Mouse (Mus musculus) embryo, embryonic 9.5 days (tissue): ENCODE measurements around the gene Krt42.
"Not testable (repeated sequence)": the region's sequence is repeated elsewhere in the genome, so short reads cannot be mapped to it uniquely, and the experiment has no call there.

Experiments used
- DNase-seq: peaks from one replicate; pipeline ENCODE4 v3.0.0-alpha.2; 2017; ENCODE audit errors: extremely low spot score

Gene Krt42

DNA sequence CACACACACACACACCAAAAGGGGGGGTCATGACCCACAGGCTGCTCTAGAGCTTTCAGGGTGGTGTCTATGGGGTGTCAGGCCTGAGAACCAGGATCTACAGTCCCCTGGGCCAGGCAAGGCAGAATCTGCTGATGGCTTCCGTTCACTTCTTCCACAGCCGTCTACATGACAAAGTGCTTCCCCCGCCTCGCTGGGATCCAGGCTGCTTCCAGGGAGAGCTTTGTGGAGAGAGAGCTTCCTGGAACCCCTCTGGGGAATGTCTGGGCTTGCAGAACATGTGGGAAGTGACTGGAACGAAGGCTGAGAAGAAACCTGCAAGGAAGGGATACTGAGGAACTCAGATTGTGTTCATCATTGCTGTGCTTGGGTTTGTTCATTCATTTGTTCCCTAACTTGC lies 9.1 kb upstream of the Krt42 start:
- DNase-seq, result no peak

DNA sequence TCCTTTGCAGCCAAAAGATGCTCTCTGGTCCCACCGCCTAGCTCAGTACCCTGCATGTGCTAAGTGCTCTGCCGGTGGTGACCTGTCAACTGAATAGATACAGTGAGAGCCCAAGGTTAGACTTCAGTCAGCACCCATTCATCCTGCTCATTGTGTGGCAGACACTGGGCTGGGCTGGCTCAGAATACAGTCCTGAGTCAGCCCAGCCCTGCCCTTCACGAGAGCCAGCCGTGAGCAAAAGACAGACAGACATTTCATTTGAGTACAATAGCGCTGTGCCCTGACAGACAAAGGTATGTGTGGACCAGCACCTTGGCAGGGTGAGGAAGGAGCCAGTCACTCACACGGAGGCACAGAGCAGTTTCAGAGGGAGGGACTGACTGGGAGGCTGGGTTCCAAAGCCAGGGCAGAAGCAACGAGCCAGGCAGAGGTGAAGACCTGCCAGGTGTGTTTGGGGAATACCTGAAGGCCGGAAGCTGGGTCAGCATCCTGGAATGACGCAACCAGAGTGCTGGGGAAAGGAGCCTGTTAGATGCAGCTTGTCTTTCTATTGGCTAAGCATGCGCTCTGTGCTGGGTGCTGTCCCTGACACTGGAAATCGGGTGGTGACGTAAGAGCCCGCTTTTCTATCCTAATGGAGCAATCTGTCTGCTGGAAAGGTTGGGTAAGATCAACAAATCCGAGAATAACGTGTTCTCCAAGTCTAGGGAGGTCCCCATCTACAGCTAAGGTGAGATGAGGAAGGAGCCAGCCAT lies 8.2 kb upstream of the Krt42 start:
- DNase-seq, result no peak

DNA sequence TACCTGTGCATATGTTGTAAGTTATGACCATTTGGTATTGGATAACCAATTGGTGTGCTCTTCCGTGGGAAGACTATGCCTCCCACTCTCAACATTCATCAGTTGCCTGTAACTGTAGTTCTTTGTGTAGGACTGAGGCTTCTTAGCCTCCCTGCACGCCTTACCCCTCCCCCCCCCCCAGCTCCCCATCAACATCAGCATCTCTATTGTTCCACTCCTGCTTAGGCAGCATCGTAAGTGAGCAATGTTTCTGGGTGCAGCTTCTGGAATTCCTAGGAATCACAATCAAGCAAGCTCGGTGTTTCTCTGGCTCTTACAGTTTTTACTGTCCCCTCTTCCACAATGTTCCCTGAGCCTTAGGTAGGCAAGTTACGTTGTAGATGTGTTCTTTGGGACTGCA lies 5.8 kb upstream of the Krt42 start:
- no peak for DNase-seq

DNA sequence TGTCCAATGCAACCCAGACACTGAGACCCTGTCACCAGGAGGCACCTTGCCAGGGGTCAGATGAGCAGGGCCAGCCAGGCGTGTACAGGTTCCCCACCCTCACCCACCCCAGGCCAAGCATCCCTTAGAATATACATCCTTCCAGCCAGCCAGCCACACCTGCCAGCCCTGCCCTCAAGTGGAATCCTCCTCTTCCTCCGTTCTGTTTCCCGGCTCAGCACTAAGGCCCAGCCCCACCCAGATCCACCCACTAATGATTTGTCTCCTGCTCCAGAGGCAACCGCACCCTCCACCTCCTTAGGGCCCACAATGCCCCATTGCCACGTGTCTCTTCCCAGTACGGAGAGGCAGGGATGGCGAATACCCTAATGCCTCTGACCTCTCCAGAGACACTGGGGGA lies 5.0 kb upstream of the Krt42 start:
- no peak for DNase-seq

DNA sequence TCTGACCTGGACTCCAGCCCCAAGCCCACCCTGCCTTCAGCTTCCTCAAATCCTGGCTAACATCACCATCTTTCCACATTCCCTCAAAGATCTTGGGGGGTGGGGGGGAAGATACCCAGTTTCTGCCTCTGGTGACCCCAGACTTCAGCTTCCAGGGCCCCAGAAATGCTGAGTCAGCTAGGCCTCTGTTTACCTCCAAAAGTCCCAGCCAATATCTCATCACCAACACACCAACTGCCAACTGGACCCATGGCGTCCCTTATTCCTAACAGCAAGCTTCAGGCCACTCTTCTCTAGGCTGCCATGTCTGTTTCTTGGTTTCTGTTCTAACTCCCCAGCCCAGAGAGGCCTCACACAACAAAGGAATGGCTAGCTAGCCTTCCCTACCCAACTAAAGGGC lies 2.2 kb upstream of the Krt42 start:
- no peak for DNase-seq

DNA sequence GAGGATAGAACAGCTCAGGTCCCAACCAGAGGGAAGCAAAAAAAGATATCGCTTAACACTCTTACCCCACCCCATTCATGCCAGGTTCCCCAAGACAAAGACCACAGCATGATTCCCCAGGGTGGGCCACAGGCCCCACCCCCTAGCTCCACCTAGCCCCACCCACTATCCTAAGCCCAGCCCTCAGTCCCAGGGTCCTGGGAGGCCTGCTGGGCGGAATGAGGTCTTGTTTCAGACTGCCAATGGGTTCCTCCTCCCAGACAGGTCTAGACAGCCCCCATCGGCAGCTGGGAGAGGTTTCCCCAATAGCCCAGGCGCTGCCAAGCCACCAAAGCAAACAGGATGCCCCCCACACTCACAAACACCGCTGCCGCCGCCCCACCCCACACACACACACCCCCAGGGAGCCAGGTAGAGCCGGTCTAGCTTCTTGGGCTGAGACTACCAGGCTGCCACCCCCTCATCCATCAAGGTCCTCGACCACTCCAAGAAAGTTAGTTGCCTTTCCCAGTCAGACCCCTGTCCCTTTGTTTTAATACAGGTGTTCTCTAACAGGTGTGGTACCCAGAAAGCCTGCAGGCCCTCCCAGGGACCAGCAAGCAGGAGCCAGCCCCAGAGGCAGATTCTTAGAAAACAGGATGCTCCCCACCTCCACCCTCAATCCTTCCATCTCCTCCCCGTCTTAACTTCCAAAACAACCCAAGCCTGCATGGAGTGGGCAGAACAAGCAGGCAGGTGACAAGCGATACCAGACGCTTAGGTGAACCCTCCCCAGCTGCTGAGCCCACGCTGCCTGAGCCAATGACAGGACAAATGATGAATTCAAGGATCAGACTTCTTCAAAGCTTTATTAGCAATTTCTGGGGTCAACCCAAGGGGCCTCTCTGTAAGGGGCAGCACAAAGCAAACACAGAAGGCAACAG lies 7.4 kb downstream of the Krt42 start:
- DNase-seq, result no peak

DNA sequence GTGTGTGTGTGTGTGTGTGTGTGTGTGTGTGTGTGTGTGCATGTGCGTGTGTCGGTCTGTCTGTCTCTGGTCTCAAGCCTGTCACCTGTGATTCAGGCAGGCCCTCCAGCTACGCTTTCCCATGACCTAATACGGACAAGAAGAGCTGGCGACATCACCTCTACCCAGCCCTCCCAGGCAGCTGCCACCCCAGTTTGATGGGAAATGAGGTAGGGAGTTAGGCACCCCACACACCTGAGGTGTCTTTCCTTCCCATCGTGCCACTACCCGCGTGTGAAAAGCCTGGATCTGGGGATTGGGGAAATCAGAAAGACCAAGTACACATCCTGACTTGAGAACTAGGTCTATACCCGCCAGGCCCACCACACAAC lies 8.5 kb downstream of the Krt42 start:
- DNase-seq, result no peak

DNA sequence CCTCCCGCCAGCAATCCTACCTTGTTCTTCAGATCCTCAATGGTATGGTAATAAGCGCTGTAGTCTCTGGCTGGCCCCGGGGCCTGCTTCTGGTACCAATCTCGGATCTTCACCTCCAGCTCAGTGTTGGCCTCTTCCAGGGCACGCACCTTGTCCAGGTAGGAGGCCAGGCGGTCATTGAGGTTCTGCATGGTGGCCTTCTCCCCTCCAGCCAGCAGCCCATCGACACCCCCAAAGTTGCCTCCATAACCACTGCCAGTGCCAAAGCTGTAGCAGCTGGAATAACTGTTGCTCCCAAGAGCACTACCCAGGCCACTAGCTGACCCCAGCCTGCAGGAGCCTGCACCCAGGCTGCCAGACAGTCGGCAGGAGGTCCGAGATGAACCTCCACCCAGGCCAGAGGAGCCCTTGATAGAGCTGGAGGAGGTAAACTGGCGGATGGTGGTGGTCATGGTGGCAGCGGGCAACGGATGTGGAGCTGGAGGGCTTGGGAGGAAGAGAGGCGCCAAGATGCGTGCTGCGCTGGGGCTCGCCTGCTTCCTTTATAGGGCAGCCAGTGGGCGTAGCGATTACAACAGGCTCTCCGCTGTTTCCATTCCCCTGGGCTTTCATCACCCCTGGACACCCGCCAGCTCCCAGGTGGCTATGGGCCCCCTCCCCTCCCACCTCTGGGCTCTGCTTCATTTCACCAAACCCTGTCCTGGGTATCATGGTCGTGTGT lies 9.0 kb downstream of the Krt42 start, which contains the start of gene Krt17:
Krt17 (minus strand) TSS at position 516 of the 721 bp plus-strand sequence.
- no peak for DNase-seq

DNA sequence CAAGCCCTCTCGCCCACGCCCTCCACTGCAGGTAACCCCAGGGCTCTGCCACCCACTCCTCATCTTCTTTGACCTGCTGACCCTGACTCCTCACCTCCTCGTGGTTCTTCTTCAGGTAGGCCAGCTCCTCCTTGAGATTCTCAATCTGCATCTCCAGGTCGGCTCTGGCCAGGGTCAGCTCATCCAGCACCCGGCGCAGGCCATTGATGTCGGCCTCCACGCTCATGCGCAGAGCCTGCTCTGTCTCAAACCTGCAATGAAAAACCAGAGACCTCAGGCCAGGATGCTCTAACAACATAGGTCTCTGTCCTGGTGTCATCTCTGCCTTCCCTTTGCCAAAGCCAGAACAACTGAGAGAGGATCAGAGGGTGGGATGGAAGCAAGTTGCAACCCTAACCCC lies 10.6 kb downstream of the Krt42 start:
- DNase-seq, result no peak

DNA sequence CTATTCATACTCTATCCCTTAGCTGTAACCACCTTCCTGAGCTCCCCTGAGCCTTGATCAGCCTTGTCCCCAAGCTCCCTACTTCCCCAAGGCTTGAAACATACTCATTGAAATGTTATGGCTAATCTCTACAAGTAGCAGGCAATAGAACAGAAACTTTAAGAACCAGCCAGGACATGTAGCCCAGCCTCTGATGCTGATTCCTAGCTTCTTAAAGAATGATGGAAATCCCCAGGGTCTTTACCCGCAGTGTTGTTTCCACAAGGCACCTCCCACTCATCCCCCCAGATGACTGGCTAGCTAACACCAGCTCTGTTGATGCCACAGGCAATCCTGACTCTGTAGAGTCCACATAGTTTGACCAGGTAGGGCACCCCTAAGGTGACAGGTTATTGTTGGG lies 11.7 kb downstream of the Krt42 start:
- DNase-seq, result no peak

DNA sequence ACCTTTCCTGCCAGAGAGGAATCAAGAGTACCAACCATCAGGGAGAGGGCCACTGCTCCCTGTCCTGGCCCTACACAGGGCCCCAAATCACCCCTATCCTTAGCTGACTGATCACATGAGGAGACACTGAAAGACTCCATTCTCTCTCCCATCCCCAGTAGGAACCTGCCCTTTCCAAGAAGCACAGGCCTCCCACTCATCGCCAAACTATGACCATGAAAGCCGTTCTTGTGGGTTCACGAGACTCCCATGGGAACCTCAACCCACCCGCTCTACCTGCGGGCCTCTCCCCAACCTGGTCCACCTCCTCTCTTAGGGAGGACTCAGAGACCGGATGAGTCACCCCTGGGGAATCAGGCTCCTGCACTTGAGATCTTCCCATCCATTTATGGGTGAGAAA lies 14.2 kb downstream of the Krt42 start:
- no peak for DNase-seq

DNA sequence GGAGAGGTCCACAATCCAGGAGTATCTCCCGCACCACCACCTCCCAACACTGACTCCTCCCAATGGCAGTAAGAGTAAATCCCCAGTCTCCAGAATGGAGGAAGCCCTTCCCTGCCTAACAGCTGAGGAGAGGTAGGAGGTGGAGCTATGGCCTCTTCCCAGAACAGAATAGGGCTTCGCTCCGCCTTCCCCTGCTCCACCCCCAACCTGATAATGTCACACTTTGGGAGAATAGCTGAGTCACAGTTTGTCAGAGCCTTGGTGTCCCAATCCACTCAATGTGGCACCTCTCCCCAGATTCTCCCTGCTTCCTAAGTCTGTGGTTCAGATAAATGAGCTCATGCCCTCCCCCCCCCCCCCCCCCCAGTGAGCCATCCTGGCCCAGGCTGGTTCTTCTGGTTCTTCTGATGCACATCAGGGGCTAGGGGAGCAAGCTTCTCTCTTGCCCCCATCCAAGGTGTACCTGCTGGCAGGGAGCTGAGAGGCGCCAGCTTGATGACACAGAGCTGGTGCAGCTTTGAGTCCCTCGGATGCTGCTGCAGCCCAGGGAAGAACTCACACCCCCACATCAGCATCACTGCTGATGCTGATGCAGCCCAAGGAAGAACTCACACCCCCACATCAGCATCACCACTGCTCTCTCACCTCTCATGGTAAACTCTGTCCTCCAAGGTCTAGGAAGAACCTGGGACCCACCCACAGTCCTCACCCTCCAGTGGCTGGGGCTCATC lies 15.1 kb downstream of the Krt42 start:
- DNase-seq, result no peak

DNA sequence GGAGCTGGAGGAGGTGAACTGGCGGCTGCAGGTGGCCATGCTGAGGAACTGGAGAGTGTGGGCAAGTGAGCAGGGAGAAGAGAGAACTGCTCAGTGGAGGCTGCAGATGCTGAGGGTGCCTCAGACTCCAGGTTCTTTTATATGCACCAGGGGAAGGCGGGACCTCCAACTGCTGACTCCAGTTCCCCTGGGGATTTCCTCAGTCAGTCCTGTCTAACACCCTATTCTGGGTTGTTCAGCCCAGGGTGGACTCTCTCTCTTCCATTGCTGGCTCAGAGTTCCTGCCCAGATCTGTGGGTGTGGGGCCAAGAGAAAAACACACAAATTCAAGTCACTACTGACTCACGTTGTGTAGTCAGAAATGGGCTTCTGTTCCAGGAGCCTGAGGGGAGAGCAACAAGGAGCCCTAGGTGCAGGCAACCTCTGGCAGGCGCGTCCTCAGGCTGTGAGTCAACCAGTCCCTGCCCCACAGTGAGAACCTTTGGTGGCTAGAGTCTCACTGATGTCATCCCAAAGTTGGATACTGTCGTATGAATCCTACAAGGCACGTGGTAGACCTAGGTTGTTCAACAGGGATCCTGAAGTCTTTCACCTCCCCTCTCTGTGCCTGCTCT lies 20.7 kb downstream of the Krt42 start, which contains the start of gene Krt16:
Krt16 (minus strand) TSS at position 51 of the 614 bp plus-strand sequence.
- DNase-seq, result no peak

DNA sequence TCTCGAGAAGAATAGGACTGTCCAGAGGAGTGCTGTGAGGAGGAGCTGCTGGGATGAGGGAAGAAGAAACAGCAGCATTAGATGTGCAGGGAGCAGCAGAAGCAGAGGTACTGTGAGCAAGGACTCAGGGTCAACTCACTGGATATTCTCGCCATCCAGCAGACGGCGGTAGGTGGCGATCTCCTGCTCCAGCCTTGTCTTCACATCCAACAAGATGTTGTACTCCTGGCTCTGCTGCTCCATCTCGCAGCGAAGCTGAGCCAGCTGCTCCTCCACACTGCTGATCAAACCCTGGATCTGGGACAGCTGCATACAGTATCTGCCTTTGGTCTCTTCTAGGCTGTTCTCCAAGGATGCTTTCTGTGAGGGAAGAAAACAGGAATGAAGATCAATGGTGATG lies 23.2 kb downstream of the Krt42 start:
- DNase-seq, result not testable (repeated sequence)

DNA sequence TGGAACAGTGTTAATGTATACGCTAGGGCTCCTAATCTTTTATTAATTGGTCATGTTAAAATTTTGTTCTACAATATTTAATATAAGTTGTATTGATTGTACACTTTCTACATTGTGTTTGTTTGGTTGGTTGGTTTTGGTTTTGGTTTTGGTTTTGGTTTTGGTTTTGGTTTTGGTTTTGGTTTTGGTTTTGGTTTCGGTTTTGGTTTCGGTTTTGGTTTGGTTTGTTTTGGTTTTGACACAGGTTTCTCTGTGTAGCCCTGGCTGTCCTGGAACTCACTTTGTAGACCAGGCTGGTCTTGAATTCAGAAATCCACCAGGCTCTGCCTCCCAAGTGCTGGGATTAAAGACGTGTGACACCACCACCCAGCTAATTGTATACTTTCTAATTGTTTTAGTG lies 29.4 kb downstream of the Krt42 start:
- not testable (repeated sequence) for DNase-seq

DNA sequence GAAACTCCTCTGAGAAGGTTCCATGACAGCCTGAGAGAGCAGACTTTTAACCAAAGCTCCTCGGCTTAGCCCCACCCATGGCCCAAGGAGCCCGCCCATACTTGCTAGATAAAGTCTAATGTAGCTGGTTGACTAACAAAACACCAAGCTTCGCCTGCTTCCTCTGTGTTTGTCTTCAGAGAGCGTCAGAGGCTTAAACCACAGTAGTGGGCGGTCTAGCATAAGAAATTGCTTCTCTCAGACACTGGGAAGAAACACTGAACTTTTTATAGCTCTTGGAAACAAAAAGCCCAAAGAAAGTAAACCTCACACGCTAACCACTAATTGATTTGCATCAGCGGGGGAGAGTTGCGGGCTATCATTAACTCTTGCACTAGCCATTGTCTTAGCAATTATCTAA lies 47.9 kb downstream of the Krt42 start:
- DNase-seq, result no peak

DNA sequence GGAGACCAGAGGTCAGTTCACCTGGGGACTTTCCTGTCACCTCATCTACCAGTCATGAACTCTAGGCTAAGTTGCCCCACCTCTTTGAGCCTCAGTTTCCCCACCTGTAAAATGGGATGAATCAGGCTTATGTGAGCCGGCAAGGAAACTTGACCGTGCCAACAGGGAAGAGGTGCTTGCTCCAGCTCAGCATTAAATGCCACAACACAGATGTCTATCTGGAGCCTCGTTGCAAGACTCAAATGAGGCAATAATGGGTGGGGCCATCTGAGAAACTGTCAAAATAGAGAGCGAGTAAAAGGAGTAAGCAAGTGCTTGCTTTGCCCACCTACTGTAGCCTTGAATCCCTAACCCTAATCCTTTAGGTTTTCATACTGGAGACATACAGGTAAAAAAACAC lies 50.4 kb downstream of the Krt42 start:
- DNase-seq, result no peak
